Mouse (Mus musculus): ENCODE measurements around the gene 9530053A07Rik. TPM values are rescaled to one million over a fixed set of nuclear protein-coding genes. Genes with fewer than 3 reads are reported as not detected.

9530053A07Rik gene
- not detected for total RNA-seq (2023)

GRCm38 (mm10) chr7:28129166-28129565 lies at the start of gene 9530053A07Rik:
TSS of gene 9530053A07Rik (plus strand) at chr7:28129466.

GRCm38 (mm10) chr7:28169489-28170422 lies 40.5 kb downstream of the 9530053A07Rik start, which contains the start of gene Fbl:
TSS of gene Fbl (plus strand) at chr7:28169710.

GRCm38 (mm10) chr7:28179228-28179627 lies 50.0 kb downstream of the 9530053A07Rik start, which contains the start of gene Dyrk1b:
TSS of gene Dyrk1b (plus strand) at chr7:28179469.

Other genes with a start within 250 kb of the 9530053A07Rik start
- gene Zfp974, start 200.0 kb upstream of the 9530053A07Rik start, total RNA-seq (2023), result 1 to 10 TPM; 5.9 to 9.1 TPM
- gene Zfp780b, start 150.3 kb upstream of the 9530053A07Rik start, total RNA-seq (2023), result 1 to 10 TPM; 7.3 to 8.5 TPM
- 1 to 10 TPM; 1.9 to 2.8 TPM for gene Zfp850, start 115.4 kb upstream of the 9530053A07Rik start, total RNA-seq (2023)
- 10 to 100 TPM; 78.9 to 80.8 TPM for gene Psmc4, start 79.4 kb upstream of the 9530053A07Rik start, total RNA-seq (2023)
- gene Fcgbp, start 58.2 kb upstream of the 9530053A07Rik start, total RNA-seq (2023), result not detected
- 100 to 1,000 TPM; 127 to 139 TPM for gene Fbl, start 40.2 kb downstream of the 9530053A07Rik start, total RNA-seq (2023)
- gene Dyrk1b, start 50.0 kb downstream of the 9530053A07Rik start, total RNA-seq (2023), result 10 to 100 TPM; 14.8 to 15.4 TPM
- gene Eid2, start 138.4 kb downstream of the 9530053A07Rik start, total RNA-seq (2023), result 1 to 10 TPM; 1.6 to 2.3 TPM
- gene Eid2b, start 148.3 kb downstream of the 9530053A07Rik start, total RNA-seq (2023), result 1 to 10 TPM; 6.0 to 7.1 TPM
- gene Selenov, start 161.7 kb downstream of the 9530053A07Rik start, total RNA-seq (2023), result not detected
- not detected for gene Dll3, start 172.8 kb downstream of the 9530053A07Rik start, total RNA-seq (2023)
- gene Timm50, start 182.6 kb downstream of the 9530053A07Rik start, total RNA-seq (2023), result 10 to 100 TPM; 28.9 to 29.0 TPM
- 100 to 1,000 TPM; 118 to 123 TPM for gene Supt5, start 209.3 kb downstream of the 9530053A07Rik start, total RNA-seq (2023)
- 1,000 to 10,000 TPM; 1,784 to 1,904 TPM for gene Rps16, start 221.2 kb downstream of the 9530053A07Rik start, total RNA-seq (2023)
- 10 to 100 TPM; 38.7 to 42.8 TPM for gene Plekhg2, start 243.1 kb downstream of the 9530053A07Rik start, total RNA-seq (2023)

Measured in monocyte, adult 59 days (primary cell).